Mouse (Mus musculus) spleen, adult 12 weeks (tissue): ENCODE data around the gene Rabgap1l.

Experiments
- DNase-seq: peaks from one replicate; pipeline ENCODE4 v3.0.0; 2022; ENCODE audit warnings: low spot score

The Rabgap1l gene

GRCm38 (mm10) chr1:160792686-160793355, at the start of gene Rabgap1l:
Gene Rabgap1l (minus strand): TSS chr1:160793211.
- peak; percentile 76 for DNase-seq

GRCm38 (mm10) chr1:160842567-160842966, 49.6 kb upstream of the Rabgap1l start:
- DNase-seq, result no peak

GRCm38 (mm10) chr1:160840618-160841017, 47.6 kb upstream of the Rabgap1l start:
- DNase-seq, result no peak

GRCm38 (mm10) chr1:160839095-160839494, 46.1 kb upstream of the Rabgap1l start:
- DNase-seq, result no peak

- DNase-seq, result no peak
These were observed 41.4 kb upstream of the Rabgap1l start for GRCm38 (mm10) chr1:160834446-160834845.

GRCm38 (mm10) chr1:160832267-160833021, 39.4 kb upstream of the Rabgap1l start:
- no peak for DNase-seq

GRCm38 (mm10) chr1:160830608-160831498, 37.8 kb upstream of the Rabgap1l start:
- DNase-seq, result no peak

GRCm38 (mm10) chr1:160825441-160825856, 32.4 kb upstream of the Rabgap1l start:
- peak; percentile 12 for DNase-seq

- DNase-seq, result no peak
These were observed 30.6 kb upstream of the Rabgap1l start for GRCm38 (mm10) chr1:160823638-160824037.

GRCm38 (mm10) chr1:160814198-160814597, 21.2 kb upstream of the Rabgap1l start:
- no peak for DNase-seq

GRCm38 (mm10) chr1:160812428-160812827, 19.4 kb upstream of the Rabgap1l start:
- DNase-seq, result no peak

- DNase-seq, result no peak
These were observed 18.9 kb upstream of the Rabgap1l start for GRCm38 (mm10) chr1:160811930-160812329.

- DNase-seq, result no peak
These were observed 12.3 kb upstream of the Rabgap1l start for GRCm38 (mm10) chr1:160805268-160805667.

- DNase-seq, result no peak
These were observed 7.0 kb upstream of the Rabgap1l start for GRCm38 (mm10) chr1:160799972-160800371.

GRCm38 (mm10) chr1:160795016-160795415, 2.0 kb upstream of the Rabgap1l start:
- DNase-seq, result no peak

- peak; percentile 56 for DNase-seq
These were observed 1.1 kb upstream of the Rabgap1l start for GRCm38 (mm10) chr1:160793791-160794757.

- peak; percentile 45 for DNase-seq
These were observed 790 bp downstream of the Rabgap1l start for GRCm38 (mm10) chr1:160792156-160792685.

GRCm38 (mm10) chr1:160791381-160792155, 1.4 kb downstream of the Rabgap1l start:
- no peak for DNase-seq

GRCm38 (mm10) chr1:160790630-160791029, 2.4 kb downstream of the Rabgap1l start:
- no peak for DNase-seq

GRCm38 (mm10) chr1:160789876-160790275, 3.1 kb downstream of the Rabgap1l start:
- DNase-seq, result no peak
